Mouse (Mus musculus) CH12.LX (cell line): ENCODE measurements around the gene Supv3l1. TPM values are rescaled to one million over a fixed set of nuclear protein-coding genes. Genes with fewer than 3 reads are reported as not detected.

ENCODE experiments used
- DNase-seq: peaks from one replicate; pipeline ENCODE4 v3.0.0-alpha.2; 2013; ENCODE audit errors: extremely low read depth
- H3K27ac ChIP-seq: 2 replicates; pipeline ENCODE4 v1.5.1; 2012; ENCODE audit warnings: low read depth, mild to moderate bottlenecking, control low read depth, moderate library complexity; ENCODE audit not compliant: insufficient read depth
- H3K27me3 ChIP-seq: replicated peaks from 2 replicates; pipeline ENCODE3; 2012; ENCODE audit warnings: inconsistent platforms
- H3K36me3 ChIP-seq, 2 experiments: replicated peaks in 1 of 2; 2 replicates each; pipeline versions ENCODE3 to v1.6.1; 2012; ENCODE audit warnings: inconsistent platforms in 1 of 2, low read length in 1 of 2, mild to moderate bottlenecking in 1 of 2, mixed read lengths in 1 of 2, moderate library complexity in 1 of 2; ENCODE audit not compliant: control insufficient read depth in 1 of 2, insufficient read depth in 1 of 2
- H3K4me1 ChIP-seq, 2 experiments: 2 replicates each; pipeline ENCODE4 v1.6.1; 2012; ENCODE audit warnings: inconsistent platforms in 1 of 2, moderate library complexity in 1 of 2; ENCODE audit not compliant: insufficient read depth in 2 of 2, control insufficient read depth in 1 of 2
- H3K4me2 ChIP-seq: 2 replicates; pipeline ENCODE4 v1.6.1; 2012; ENCODE audit warnings: low read depth, mild to moderate bottlenecking, control low read depth; ENCODE audit not compliant: poor library complexity, insufficient read depth, severe bottlenecking
- H3K4me3 ChIP-seq, 3 experiments: fragments of 150-350 bp in 1 of 3; sonication (generic) in 1 of 3; replicated peaks in 1 of 3; 2 replicates each; pipeline versions ENCODE3 to v1.5.1; 2011 to 2012; ENCODE audit warnings: low read depth in 2 of 3, low read length in 2 of 3, mild to moderate bottlenecking in 2 of 3, moderate library complexity in 2 of 3, control low read depth in 1 of 3, improper control_type of control experiment in 1 of 3, inconsistent platforms in 1 of 3, mixed read lengths in 1 of 3; ENCODE audit not compliant: poor library complexity in 1 of 3
- H3K79me2 ChIP-seq: replicated peaks from 2 replicates; pipeline ENCODE4 v1.6.1; 2012; ENCODE audit warnings: mild to moderate bottlenecking, moderate library complexity; ENCODE audit not compliant: control insufficient read depth, poor library complexity, insufficient read depth, severe bottlenecking; ENCODE audit errors: extremely low read depth
- H3K9ac ChIP-seq: 2 replicates; pipeline ENCODE4 v1.6.1; 2012; ENCODE audit warnings: low read depth, mild to moderate bottlenecking, control low read depth, moderate library complexity; ENCODE audit not compliant: insufficient read depth
- H3K9me3 ChIP-seq: replicated peaks from 2 replicates; pipeline ENCODE3; 2012; ENCODE audit warnings: low read length, inconsistent platforms, mixed read lengths
- BHLHE40 ChIP-seq: IDR thresholded peaks from 2 replicates; pipeline ENCODE4 v1.6.1; 2011; ENCODE audit warnings: mild to moderate bottlenecking, low read depth, low read length, improper control_type of control experiment
- CTCF ChIP-seq, 2 experiments: IDR thresholded peaks in 1 of 2; conservative IDR thresholded peaks in 1 of 2; 2 replicates each; pipeline ENCODE4 v1.5.1; 2011 to 2012; ENCODE audit warnings: low read depth in 2 of 2, low read length in 2 of 2, improper control_type of control experiment in 1 of 2, inconsistent platforms in 1 of 2, mild to moderate bottlenecking in 1 of 2, moderate library complexity in 1 of 2
- EP300 ChIP-seq: IDR thresholded peaks from 2 replicates; pipeline ENCODE4 v1.6.1; 2011; ENCODE audit warnings: low read length, improper control_type of control experiment
- ETS1 ChIP-seq: conservative IDR thresholded peaks from 2 replicates; pipeline ENCODE4 v1.6.1; 2012; ENCODE audit warnings: low read depth, mild to moderate bottlenecking, inconsistent platforms, low read length, improper control_type of control experiment, moderate library complexity
- GABPA ChIP-seq: IDR thresholded peaks from 2 replicates; pipeline ENCODE4 v1.6.1; 2012; ENCODE audit warnings: low read depth, low read length, improper control_type of control experiment, inconsistent platforms; ENCODE audit not compliant: insufficient replicate concordance
- HCFC1 ChIP-seq: IDR thresholded peaks from 2 replicates; pipeline ENCODE4 v1.6.1; 2012; ENCODE audit warnings: low read depth, mild to moderate bottlenecking, inconsistent platforms, low read length, improper control_type of control experiment
- IRF4 ChIP-seq: IDR thresholded peaks from 2 replicates; pipeline ENCODE4 v1.6.1; 2014; ENCODE audit warnings: low read depth, mild to moderate bottlenecking, inconsistent platforms, low read length, improper control_type of control experiment
- JUN ChIP-seq: IDR thresholded peaks from 2 replicates; pipeline ENCODE4 v1.6.1; 2011; ENCODE audit warnings: low read depth, mild to moderate bottlenecking, low read length, improper control_type of control experiment, moderate library complexity; ENCODE audit not compliant: insufficient read depth
- JUND ChIP-seq: conservative IDR thresholded peaks from 2 replicates; pipeline ENCODE4 v1.6.1; 2011; ENCODE audit warnings: low read depth, low read length, improper control_type of control experiment
- MAZ ChIP-seq: IDR thresholded peaks from 2 replicates; pipeline ENCODE4 v1.6.1; 2012; ENCODE audit warnings: low read depth, mild to moderate bottlenecking, inconsistent platforms, low read length, improper control_type of control experiment, moderate library complexity
- MEF2A ChIP-seq: IDR thresholded peaks from 2 replicates; pipeline ENCODE4 v1.6.1; 2014; ENCODE audit warnings: low read depth, mild to moderate bottlenecking, inconsistent platforms, low read length, improper control_type of control experiment, borderline replicate concordance
- MXI1 ChIP-seq: IDR thresholded peaks from 2 replicates; pipeline ENCODE4 v1.6.1; 2011; ENCODE audit warnings: mild to moderate bottlenecking, low read depth, low read length, improper control_type of control experiment
- MYC ChIP-seq: IDR thresholded peaks from 2 replicates; pipeline ENCODE4 v1.6.1; 2011; ENCODE audit warnings: low read depth, mild to moderate bottlenecking, improper control_type of control experiment, low read length
- NELFE ChIP-seq: IDR thresholded peaks from 2 replicates; pipeline ENCODE4 v1.6.1; 2011; ENCODE audit warnings: low read depth, low read length, improper control_type of control experiment
- NRF1 ChIP-seq: IDR thresholded peaks from 2 replicates; pipeline ENCODE4 v1.6.1; 2014; ENCODE audit warnings: low read depth, mild to moderate bottlenecking, inconsistent platforms, low read length, improper control_type of control experiment, moderate library complexity
- POLR2AphosphoS2 ChIP-seq: IDR thresholded peaks from 2 replicates; pipeline ENCODE4 v1.6.1; 2011; ENCODE audit warnings: low read depth, low read length, improper control_type of control experiment
- RCOR1 ChIP-seq: conservative IDR thresholded peaks from 2 replicates; pipeline ENCODE4 v1.6.1; 2012; ENCODE audit warnings: low read depth, mild to moderate bottlenecking, inconsistent platforms, low read length, improper control_type of control experiment
- SIN3A ChIP-seq: IDR thresholded peaks from 2 replicates; pipeline ENCODE4 v1.6.1; 2012; ENCODE audit warnings: low read length, improper control_type of control experiment, inconsistent platforms
- TBP ChIP-seq: conservative IDR thresholded peaks from 2 replicates; pipeline ENCODE4 v1.6.1; 2011; ENCODE audit warnings: low read depth, low read length, improper control_type of control experiment
- TCF12 ChIP-seq: IDR thresholded peaks from 2 replicates; pipeline ENCODE4 v1.6.1; 2014; ENCODE audit warnings: low read depth, mild to moderate bottlenecking, inconsistent platforms, low read length, improper control_type of control experiment
- UBTF ChIP-seq: IDR thresholded peaks from 2 replicates; pipeline ENCODE4 v1.6.1; 2012; ENCODE audit warnings: low read depth, mild to moderate bottlenecking, inconsistent platforms, low read length, improper control_type of control experiment, moderate library complexity
- USF1 ChIP-seq: IDR thresholded peaks from 2 replicates; pipeline ENCODE4 v1.6.1; 2014; ENCODE audit warnings: low read depth, mild to moderate bottlenecking, inconsistent platforms, low read length, improper control_type of control experiment
- USF2 ChIP-seq: conservative IDR thresholded peaks from 2 replicates; pipeline ENCODE4 v1.6.1; 2011; ENCODE audit warnings: low read depth, low read length, improper control_type of control experiment
- ZKSCAN1 ChIP-seq: IDR thresholded peaks from 2 replicates; pipeline ENCODE4 v1.6.1; 2012; ENCODE audit warnings: low read depth, inconsistent platforms, low read length, improper control_type of control experiment, borderline replicate concordance
- ZMIZ1 ChIP-seq: IDR thresholded peaks from 2 replicates; pipeline ENCODE4 v1.6.1; 2012; ENCODE audit warnings: low read depth, mild to moderate bottlenecking, inconsistent platforms, low read length, improper control_type of control experiment
- ZNF384 ChIP-seq: IDR thresholded peaks from 2 replicates; pipeline ENCODE4 v1.6.1; 2012; ENCODE audit warnings: low read depth, low read length, improper control_type of control experiment, inconsistent platforms
- dilution Hi-C: fragments of 300-500 bp; cut with MboI; formaldehyde crosslinking; loops from 2 replicates; pipeline ENCODE4 v1.14.3; 2020; ENCODE audit warnings: low sequenced_read_pairs; ENCODE audit not compliant: extremely low pct_unique_long_range_greater_than_20kb, extremely low pct_ligation_motif_present
- in situ Hi-C: fragments of 300-500 bp; cut with MboI; formaldehyde crosslinking; loops from 3 replicates; pipeline ENCODE4 v1.14.3; 2019; ENCODE audit warnings: low sequenced_read_pairs, low pct_ligation_motif_present, low pct_unique_long_range_greater_than_20kb, mixed read lengths
- polyA plus RNA-seq: library from polyadenylated mRNA; unstranded; fragments of >175 nt; gene quantifications from 2 replicates; pipeline ENCODE4 v1.2.1, GENCODE M21; 2012; ENCODE audit warnings: low read depth; ENCODE audit not compliant: insufficient read length
- total RNA-seq, 2 experiments: library from RNA; depleted of rRNA; stranded (reverse); fragments of 300-350 nt in 1 of 2; fragments of >200 nt in 1 of 2; gene quantifications; 2 replicates each; pipeline ENCODE4 v1.2.3; 2012 to 2014

Gene Supv3l1
- total and polyA plus RNA-seq, 3 experiments, result 41.5 to 69.3 (median 62.0) TPM

DNA sequence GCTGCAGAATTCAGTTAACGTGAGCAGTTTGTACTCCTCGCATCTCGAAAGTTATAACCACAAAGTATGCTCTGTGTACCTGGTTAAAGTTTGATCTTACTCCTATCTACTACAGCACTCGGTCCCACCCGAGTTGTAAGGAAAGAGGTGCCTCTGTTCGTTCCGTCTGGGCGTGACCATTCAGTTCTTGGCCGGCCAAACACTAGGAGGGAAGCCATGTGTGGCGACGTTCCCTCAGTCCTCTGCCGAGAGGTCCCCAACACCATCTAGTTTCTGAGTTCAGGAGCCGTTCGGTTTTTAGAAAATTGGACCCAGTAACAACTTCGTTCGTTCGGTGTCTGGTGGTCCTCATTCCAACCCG is 722 bp upstream of the Supv3l1 start:
- Histone ChIP-seq H3K9me3 (no peaks in the 10 kb centered on the region), H3K27me3 (no peaks in the 10 kb centered on the region), H3K27ac (peak overlapping the region; percentile 34), H3K79me2 (peaks cover 19% of the 10 kb centered on the region), H3K4me1 (peaks cover 5 to 26% of the 10 kb centered on the region in 2 experiments), H3K4me2 (peak overlapping the region; percentile 82), H3K9ac (peak overlapping the region; percentile 86)
- DNase-seq, result no peak
- dilution Hi-C loops, result no loop called here
- no peak for TF ChIP-seq JUND
- TF ChIP-seq JUN, result no peak
- TF ChIP-seq GABPA, result no peak
- no peak for TF ChIP-seq USF1
- TF ChIP-seq NELFE, result no peak; the same call in 1 of the 2 replicates
- TF ChIP-seq MAZ, result no peak
- TF ChIP-seq UBTF, result no peak
- no peak for TF ChIP-seq ZKSCAN1
- TF ChIP-seq USF2, result no peak
- no peak; the same call in 1 of the 2 replicates for TF ChIP-seq MYC
- TF ChIP-seq CTCF (conservative IDR thresholded peaks at IDR 0.05 in 1 of 2, IDR thresholded peaks at IDR 0.05 in 1 of 2; ENCODE audit: low read depth in 2 of 2, low read length in 2 of 2), result no peak
- TF ChIP-seq RCOR1, result no peak
- no peak for TF ChIP-seq ETS1
- TF ChIP-seq MEF2A, result no peak
- TF ChIP-seq TCF12, result no peak
- TF ChIP-seq ZNF384, result no peak
- no peak for TF ChIP-seq HCFC1
- TF ChIP-seq POLR2AphosphoS2, result no peak
- TF ChIP-seq, all 38 proteins: peak for 0
- H3K36me3 ChIP-seq, result peaks cover 18 to 31% of the 10 kb centered on the region in 2 experiments
- in situ Hi-C loops, result no loop called here
- peak overlapping the region; percentile 94 to 100 (median 94) for H3K4me3 ChIP-seq

DNA sequence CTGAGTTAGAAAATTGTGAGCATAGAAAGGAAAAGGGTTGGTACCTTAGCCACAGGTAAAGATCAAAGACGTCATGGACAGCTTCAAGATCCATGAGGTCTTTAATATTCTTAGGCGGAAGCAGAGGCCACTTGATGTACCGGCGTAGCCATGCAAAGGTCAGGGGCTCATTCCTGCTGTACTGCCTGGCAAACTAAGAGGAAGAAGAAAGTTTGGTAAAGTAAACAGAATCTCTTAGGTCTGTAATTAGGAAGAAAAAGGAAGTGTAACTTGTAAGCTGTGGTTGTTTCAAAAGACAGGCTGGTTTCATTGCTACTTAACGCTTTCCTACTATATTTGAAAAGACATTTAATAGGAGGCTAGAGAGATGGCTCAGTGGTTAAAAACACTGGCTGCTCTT is 19.1 kb downstream of the Supv3l1 start:
- Histone ChIP-seq H3K4me2 (no peak overlapping the region), H3K9ac (no peak overlapping the region), H3K4me3 (no peak overlapping the region), H3K36me3 (peaks cover 59 to 77% of the 10 kb centered on the region in 2 experiments), H3K27me3 (no peaks in the 10 kb centered on the region), H3K9me3 (no peaks in the 10 kb centered on the region), H3K4me1 (no peaks in the 10 kb centered on the region), H3K27ac (no peak overlapping the region), H3K79me2 (no peaks in the 10 kb centered on the region)
- DNase-seq, result no peak
- in situ Hi-C loops (no loop called here), dilution Hi-C loops (no loop called here)
- TF ChIP-seq NRF1 (no peak), TBP (no peak), HCFC1 (no peak), MAZ (no peak), NELFE (no peak), CTCF (conservative IDR thresholded peaks at IDR 0.05 in 1 of 2, IDR thresholded peaks at IDR 0.05 in 1 of 2; ENCODE audit: low read depth in 2 of 2, low read length in 2 of 2) (no peak), MXI1 (no peak), GABPA (no peak), ZKSCAN1 (no peak), ZMIZ1 (no peak), JUND (no peak), RCOR1 (no peak), IRF4 (no peak), SIN3A (no peak), BHLHE40 (no peak), MEF2A (no peak), EP300 (no peak), MYC (no peak)
